Mouse (Mus musculus): ENCODE measurements around the gene St3gal6. TPM values are rescaled to one million over a fixed set of nuclear protein-coding genes. Genes with fewer than 3 reads are reported as not detected.

The St3gal6 gene
- 250 and 254 TPM in 2 replicates for polyA plus RNA-seq (2012)

DNA sequence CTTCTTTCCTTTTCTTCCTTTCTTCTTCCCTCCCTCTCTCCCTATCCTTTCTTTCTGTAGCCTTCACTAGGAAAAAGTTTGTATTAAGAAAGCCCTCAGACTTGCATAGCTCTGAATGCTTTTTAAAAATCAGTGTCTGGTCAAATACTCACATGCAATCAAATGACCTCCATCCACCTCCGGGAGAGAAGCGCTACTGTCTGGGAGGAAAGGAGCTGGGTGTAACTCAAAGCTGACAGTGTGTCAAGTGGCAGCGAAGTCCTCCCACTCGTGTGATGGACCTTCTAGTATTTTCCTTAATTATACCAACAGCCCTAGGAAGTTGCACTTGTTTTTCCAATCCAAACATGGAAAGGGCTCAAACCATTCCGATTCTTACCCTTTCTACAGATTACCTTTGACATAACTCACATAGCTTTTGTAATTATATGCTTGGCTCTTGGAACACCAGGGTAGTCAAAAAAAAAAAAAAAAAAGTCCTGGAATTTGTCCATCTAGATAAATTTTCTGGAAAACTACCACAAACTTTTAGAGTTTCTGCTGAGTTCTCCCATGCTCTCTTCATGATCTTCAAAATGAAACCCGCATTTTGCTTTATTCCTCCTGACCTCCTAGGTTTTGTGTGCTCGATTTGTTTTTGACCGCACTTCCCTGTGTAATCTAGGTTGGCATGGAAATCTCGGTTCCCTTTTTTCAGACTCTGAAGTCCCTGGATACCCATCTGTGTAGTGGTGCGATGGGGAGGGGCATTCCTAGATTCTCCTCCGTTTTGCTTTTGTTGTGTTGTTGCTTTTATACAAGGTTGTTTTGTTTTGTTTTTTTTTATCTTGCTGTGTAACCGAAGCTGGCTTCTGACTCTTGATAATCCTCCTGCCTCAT lies at the start of gene St3gal6:
Gene St3gal6 (minus strand): TSS at position 272 of the 879 bp plus-strand sequence.
- no peak for TF ChIP-seq GATA1 (IDR thresholded peaks at IDR 0.05; ENCODE audit: low read length)

- TF ChIP-seq GATA1 (IDR thresholded peaks at IDR 0.05; ENCODE audit: low read length) = no peak
Observed at GRCm38 (mm10) chr16:58570694-58571264, 46.7 kb upstream of the St3gal6 start.

DNA sequence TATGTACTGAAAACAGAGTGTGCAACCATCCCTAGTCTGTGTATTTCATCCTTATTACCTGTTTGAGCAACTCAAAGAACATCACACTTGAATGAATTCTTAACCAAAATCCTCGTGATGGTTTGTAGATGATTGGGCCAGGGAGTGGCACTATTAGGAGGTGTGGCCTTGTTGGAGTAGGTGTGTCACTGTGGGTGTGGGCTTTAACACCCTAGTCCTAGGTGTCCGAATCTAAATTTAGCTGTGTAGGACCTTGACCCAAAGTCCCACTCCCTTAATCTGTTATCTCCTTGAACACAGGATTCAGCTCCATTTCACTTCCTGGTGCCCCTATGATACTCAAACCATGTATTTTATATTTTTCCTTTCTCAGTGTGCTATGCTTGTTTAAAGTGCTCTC lies 37.2 kb upstream of the St3gal6 start:
- TF ChIP-seq GATA1 (IDR thresholded peaks at IDR 0.05; ENCODE audit: low read length) = no peak

DNA sequence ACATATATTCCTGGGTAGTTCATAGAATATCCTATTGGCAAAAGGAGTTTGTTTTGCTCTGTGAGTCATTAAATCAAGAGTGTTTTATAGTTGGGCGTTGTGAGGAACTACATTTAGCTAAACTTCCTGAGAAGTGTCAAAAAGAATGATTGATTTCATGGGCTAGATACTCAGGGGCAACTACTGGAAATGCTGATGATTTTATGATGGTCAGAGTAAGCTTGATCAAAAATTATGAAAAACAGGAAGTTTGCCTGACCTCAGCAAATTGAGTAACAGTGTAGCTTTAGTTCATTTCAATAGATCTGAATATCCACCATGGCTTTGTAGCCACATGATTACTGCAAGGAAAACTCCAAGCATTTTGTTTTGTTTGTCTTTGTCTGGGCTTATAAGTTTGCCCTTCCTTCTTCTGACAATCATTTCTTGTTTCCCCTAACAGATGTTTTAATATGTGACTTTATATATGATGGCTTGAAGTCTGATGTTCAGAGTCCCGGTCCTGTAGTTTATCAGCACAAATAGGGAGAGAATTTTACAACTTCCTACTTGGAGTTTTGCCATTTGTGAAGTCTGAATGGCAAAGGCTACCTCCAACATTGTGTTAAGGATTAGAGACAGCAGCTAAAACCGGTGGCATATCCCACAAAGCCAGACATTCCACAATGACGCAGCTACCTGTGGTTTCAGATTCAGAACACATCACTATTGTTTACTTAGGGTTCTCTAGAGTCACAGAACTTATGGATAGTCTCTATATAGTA lies 32.2 kb upstream of the St3gal6 start:
- no peak for TF ChIP-seq GATA1 (IDR thresholded peaks at IDR 0.05; ENCODE audit: low read length)

DNA sequence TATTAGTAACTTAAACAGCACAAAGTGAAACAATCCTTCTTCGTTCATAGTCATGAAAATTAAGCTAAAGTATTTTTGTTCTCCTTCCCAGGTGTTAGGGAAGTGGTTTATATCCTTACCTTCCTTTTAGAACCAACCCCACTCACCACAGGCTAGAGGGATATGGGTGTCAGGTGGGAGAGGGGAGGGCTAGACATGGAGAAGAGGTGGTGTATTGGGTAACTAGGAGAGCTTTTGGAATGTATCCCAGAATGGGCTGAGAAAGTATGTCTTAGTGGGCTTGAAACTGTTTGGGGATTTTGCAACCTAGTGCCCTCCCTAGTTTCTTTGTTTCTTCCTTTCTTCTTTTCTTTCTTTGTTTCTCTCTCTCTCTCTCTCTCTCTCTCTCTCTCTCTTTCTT lies 30.6 kb upstream of the St3gal6 start:
- no peak for TF ChIP-seq GATA1 (IDR thresholded peaks at IDR 0.05; ENCODE audit: low read length)

DNA sequence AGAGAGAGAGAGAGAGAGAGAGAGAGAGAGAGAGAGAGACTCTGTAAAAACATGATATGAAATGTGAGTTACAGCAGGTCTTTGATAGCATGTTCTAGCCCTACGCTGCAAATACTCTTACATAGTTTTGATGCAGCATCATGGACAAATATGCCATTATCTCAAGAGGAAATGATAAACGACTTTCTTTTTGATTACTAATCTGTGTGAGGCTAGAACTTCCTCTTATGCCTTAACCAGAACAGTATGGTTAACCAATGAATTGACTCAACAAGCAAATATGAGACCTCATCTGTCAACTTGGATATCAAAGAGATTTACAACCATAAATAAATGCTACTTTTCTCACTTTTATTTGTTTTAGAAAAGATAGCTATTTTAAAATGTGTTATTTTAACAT lies 24.0 kb upstream of the St3gal6 start:
- TF ChIP-seq GATA1 (IDR thresholded peaks at IDR 0.05; ENCODE audit: low read length) = peak; percentile 82

GRCm38 (mm10) chr16:58546128-58546527 lies 22.1 kb upstream of the St3gal6 start:
- no peak for TF ChIP-seq GATA1 (IDR thresholded peaks at IDR 0.05; ENCODE audit: low read length)

- no peak for TF ChIP-seq GATA1 (IDR thresholded peaks at IDR 0.05; ENCODE audit: low read length)
Observed at GRCm38 (mm10) chr16:58539490-58539889, 15.4 kb upstream of the St3gal6 start.

DNA sequence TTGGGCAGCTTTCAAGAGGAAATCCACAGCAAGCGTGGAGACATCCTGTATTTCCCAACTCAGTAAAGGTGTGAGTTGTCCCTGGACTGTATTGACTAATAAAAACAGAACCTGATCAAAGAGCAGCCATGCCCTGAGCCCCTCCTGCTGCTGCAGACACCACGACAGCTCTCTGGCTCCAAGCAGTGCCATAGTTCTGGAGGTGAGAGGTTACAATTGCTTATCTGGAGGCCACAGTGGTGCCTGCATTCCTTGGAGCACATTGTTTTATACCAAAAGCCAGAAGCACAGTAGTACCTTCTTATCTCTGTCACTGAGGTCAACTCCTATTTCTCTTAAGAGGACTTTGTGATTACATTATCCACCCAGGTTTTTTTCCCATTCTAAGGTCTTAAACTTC lies 15.0 kb upstream of the St3gal6 start:
- no peak for TF ChIP-seq GATA1 (IDR thresholded peaks at IDR 0.05; ENCODE audit: low read length)

DNA sequence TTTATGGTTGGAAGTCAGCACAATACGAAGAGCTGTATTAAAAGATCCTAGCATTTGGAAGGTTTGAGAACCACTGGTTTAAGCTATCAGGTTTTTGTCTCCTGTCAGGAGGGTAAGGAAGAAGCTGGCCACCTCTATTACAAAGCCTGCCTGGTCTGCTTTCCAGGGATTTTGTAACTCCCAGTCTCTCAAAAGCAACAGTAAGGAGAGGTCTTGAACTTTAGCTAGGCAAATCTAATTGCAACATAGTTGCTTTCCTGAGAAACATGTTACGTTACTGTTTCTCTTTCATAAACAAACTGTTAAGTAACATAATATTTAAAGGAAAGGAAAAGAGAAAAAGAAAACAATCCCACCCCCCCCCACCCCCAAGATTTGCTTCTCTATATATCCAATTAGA lies 12.0 kb upstream of the St3gal6 start:
- no peak for TF ChIP-seq GATA1 (IDR thresholded peaks at IDR 0.05; ENCODE audit: low read length)

DNA sequence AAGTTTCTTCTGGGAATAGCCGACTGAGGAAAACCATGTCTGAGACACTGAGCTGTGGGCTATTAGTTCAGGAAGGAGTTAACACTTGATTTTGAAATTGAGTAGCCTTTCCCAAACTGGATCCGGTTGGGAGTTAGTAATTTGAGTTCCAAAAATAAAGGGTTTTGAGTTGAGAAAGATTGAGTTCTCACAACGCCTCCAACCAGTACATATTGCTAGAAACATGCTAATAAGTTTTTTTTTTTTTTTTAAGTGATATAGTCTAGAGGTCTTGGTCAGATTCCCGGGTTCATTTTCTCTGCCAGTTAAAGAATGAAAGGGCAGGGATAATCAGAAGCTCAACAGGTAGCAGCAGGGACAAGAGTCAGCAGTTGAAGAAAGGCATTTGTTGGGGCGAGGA lies 11.2 kb upstream of the St3gal6 start:
- TF ChIP-seq GATA1 (IDR thresholded peaks at IDR 0.05; ENCODE audit: low read length) = no peak

- TF ChIP-seq GATA1 (IDR thresholded peaks at IDR 0.05; ENCODE audit: low read length) = no peak
Observed at GRCm38 (mm10) chr16:58534245-58535142, 10.5 kb upstream of the St3gal6 start.

- TF ChIP-seq GATA1 (IDR thresholded peaks at IDR 0.05; ENCODE audit: low read length) = no peak
Observed at GRCm38 (mm10) chr16:58533742-58534141, 9.7 kb upstream of the St3gal6 start.

DNA sequence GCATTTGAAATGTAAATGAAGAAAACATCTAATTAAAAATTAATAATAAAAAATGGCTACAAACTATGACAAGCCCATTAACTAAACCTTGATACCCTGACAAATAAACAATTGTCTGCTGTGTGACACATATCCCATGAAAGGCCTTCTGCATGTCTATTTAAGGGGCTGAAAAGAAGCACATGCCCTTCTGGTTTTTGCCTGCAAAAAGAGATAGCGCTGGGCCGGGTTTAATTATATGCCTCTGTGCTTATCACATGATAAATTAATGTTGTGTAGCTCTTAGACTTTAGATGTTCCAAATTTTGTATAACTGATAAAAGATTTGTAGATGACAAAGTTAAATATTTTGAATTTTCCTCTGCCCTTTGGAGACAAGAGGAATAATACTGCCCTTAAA lies 9.2 kb upstream of the St3gal6 start:
- TF ChIP-seq GATA1 (IDR thresholded peaks at IDR 0.05; ENCODE audit: low read length) = no peak

DNA sequence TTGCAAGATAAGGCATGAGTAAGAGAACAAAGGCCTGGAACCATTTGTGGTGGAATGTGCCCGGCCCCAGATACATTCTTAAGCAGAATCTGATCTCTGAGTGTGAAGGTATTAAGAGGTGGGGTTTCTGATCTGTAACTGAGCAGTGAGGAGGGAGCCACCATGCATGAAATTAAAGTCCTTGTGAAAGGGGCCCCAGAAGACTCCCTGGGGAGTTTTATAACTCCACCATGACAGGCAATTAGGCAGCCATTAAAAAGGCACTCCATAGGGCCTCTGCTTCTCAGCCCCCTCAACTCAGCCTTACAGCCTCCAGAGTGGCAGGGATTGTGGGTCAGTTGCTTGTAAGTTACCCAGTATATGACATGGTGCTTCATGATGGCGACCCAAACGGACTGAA lies 8.5 kb upstream of the St3gal6 start:
- TF ChIP-seq GATA1 (IDR thresholded peaks at IDR 0.05; ENCODE audit: low read length) = no peak
